Mouse (Mus musculus) heart, embryonic 16.5 days (tissue): ENCODE data around the gene Gm12184. TPM values are rescaled to one million over a fixed set of nuclear protein-coding genes. Genes with fewer than 3 reads are reported as not detected.

Source experiments
- ATAC-seq: fragments of 200-750 bp; cut with Nextera tagmentation; replicated peaks from 2 replicates; pipeline ENCODE4 v1.8.0; 2017; ENCODE audit warnings: moderate number of reproducible peaks; ENCODE audit not compliant: insufficient read depth, low FRiP score; ENCODE audit errors: extremely low read depth
- H3K27ac ChIP-seq: fragments of 300-500 bp; sonication (generic); 2 replicates; pipeline ENCODE4 v1.5.1; 2014; ENCODE audit warnings: mild to moderate bottlenecking, low read length, control low read depth, moderate library complexity
- H3K27me3 ChIP-seq: fragments of 300-500 bp; sonication (generic); 2 replicates; pipeline ENCODE4 v1.6.1; 2014; ENCODE audit warnings: low read length, mixed read lengths; ENCODE audit not compliant: control insufficient read depth, insufficient read depth
- H3K36me3 ChIP-seq: fragments of 300-500 bp; sonication (generic); 2 replicates; pipeline ENCODE4 v1.6.1; 2014; ENCODE audit not compliant: control insufficient read depth, insufficient read depth
- H3K4me1 ChIP-seq: fragments of 300-500 bp; sonication (generic); 2 replicates; pipeline ENCODE4 v1.6.1; 2014; ENCODE audit warnings: low read length, mixed read lengths; ENCODE audit not compliant: control insufficient read depth, insufficient read depth
- H3K4me2 ChIP-seq: fragments of 300-500 bp; sonication (generic); 2 replicates; pipeline ENCODE4 v1.6.1; 2014; ENCODE audit warnings: low read depth, mild to moderate bottlenecking, control low read depth, low read length
- H3K4me3 ChIP-seq: fragments of 300-500 bp; sonication (generic); 2 replicates; pipeline ENCODE4 v1.5.1; 2014; ENCODE audit warnings: mild to moderate bottlenecking, control low read depth, low read length
- H3K9ac ChIP-seq: fragments of 300-500 bp; sonication (generic); 2 replicates; pipeline ENCODE4 v1.6.1; 2014; ENCODE audit warnings: low read length, control low read depth
- H3K9me3 ChIP-seq: fragments of 300-500 bp; sonication (generic); replicated peaks from 2 replicates; pipeline ENCODE4 v1.6.1; 2016; ENCODE audit warnings: low read length; ENCODE audit not compliant: control insufficient read depth
- WGBS: fragments of 180-500 bp; shearing (Covaris S2); extraction: QIAGEN DNeasy Blood & Tissue Kit; methylation state at CpG from one replicate; pipeline ENCODE4 v1.1.7; 2014; 5-methylcytosine and 5-hydroxymethylcytosine counted together
- polyA plus RNA-seq: library from polyadenylated mRNA; unstranded; fragments of >200 nt; fragmentation: Nextera tagmentation; extraction: Ambion mirVana; gene quantifications from 2 replicates; pipeline ENCODE4 v1.2.1, GENCODE M21; 2015

Gene Gm12184
- polyA plus RNA-seq, 1 experiment from 2014 or later, result 0.66 TPM

- H3K9ac ChIP-seq, result no peak overlapping the region
These were observed 6.7 kb downstream of the Gm12184 start for GRCm38 (mm10) chr11:48819614-48820307.

GRCm38 (mm10) chr11:48818346-48818745 lies 8.1 kb downstream of the Gm12184 start:
- peak overlapping the region; percentile 84 for H3K9ac ChIP-seq
- peak overlapping the region; percentile 98 for H3K27ac ChIP-seq
- H3K27me3 ChIP-seq, result no peaks in the 10 kb centered on the region
- under 1% methylated on average over 16 of the region's 16 CpGs for WGBS
- peak overlapping the region; percentile 85 for H3K4me3 ChIP-seq
- H3K36me3 ChIP-seq, result peaks cover 1% of the 10 kb centered on the region; the same call in 1 of the 2 replicates
- H3K4me1 ChIP-seq, result peaks cover 17% of the 10 kb centered on the region
- H3K9me3 ChIP-seq, result no peaks in the 10 kb centered on the region
- no peak for ATAC-seq
- peak overlapping the region; percentile 89 for H3K4me2 ChIP-seq

More at GRCm38 (mm10) chr11:48819614-48820307, 6.7 kb downstream of the Gm12184 start:
- no peaks in the 10 kb centered on the region for H3K27me3 ChIP-seq
- H3K36me3 ChIP-seq, result no peaks in the 10 kb centered on the region
- no peaks in the 10 kb centered on the region for H3K9me3 ChIP-seq
- H3K4me1 ChIP-seq, result peaks cover 16% of the 10 kb centered on the region
- peak overlapping the region; percentile 44; the same call in 1 of the 2 replicates for H3K27ac ChIP-seq
- no peak overlapping the region for H3K4me3 ChIP-seq
- no peak for ATAC-seq
- 63% methylated on average over 7 of the region's 7 CpGs for WGBS
- H3K4me2 ChIP-seq, result no peak overlapping the region

- Histone ChIP-seq H3K4me2 (peak overlapping the region; percentile 89), H3K27ac (peak overlapping the region; percentile 98), H3K9me3 (no peaks in the 10 kb centered on the region), H3K4me3 (peak overlapping the region; percentile 85), H3K36me3 (peaks cover 6% of the 10 kb centered on the region; the same call in 1 of the 2 replicates), H3K9ac (peak overlapping the region; percentile 84), H3K4me1 (peaks cover 17% of the 10 kb centered on the region), H3K27me3 (no peaks in the 10 kb centered on the region)
- no peak for ATAC-seq
- WGBS, result 3% methylated on average over 9 of the region's 9 CpGs
These were observed 8.7 kb downstream of the Gm12184 start for GRCm38 (mm10) chr11:48817794-48818193.

- Histone ChIP-seq H3K27ac (peak within 1 kb of the TSS; percentile 98), H3K9me3 (no peaks in the 10 kb centered on the region), H3K36me3 (peaks cover 14% of the 10 kb centered on the region), H3K27me3 (no peaks in the 10 kb centered on the region), H3K4me1 (peaks cover 17% of the 10 kb centered on the region), H3K4me2 (peak within 1 kb of the TSS; percentile 97), H3K9ac (peak within 1 kb of the TSS; percentile 84), H3K4me3 (peak within 1 kb of the TSS; percentile 85)
- peak; percentile 95 for ATAC-seq
- under 1% methylated on average over 77 of the region's 77 CpGs for WGBS
These were observed 9.4 kb downstream of the Gm12184 start, which contains the start of gene Trim41 for GRCm38 (mm10) chr11:48816800-48817665. Trim41 (minus strand) TSS chr11:48817353.

GRCm38 (mm10) chr11:48816281-48816781 lies 10.1 kb downstream of the Gm12184 start:
- H3K27me3 ChIP-seq, result no peaks in the 10 kb centered on the region
- peaks cover 21% of the 10 kb centered on the region for H3K36me3 ChIP-seq
- H3K4me1 ChIP-seq, result peaks cover 17% of the 10 kb centered on the region
- WGBS, result 3% methylated on average over 19 of the region's 23 CpGs
- H3K4me3 ChIP-seq, result peak overlapping the region; percentile 85
- H3K4me2 ChIP-seq, result peak overlapping the region; percentile 97
- H3K27ac ChIP-seq, result peak overlapping the region; percentile 83
- no peaks in the 10 kb centered on the region for H3K9me3 ChIP-seq
- H3K9ac ChIP-seq, result peak overlapping the region; percentile 84
- peak; percentile 10 for ATAC-seq

GRCm38 (mm10) chr11:48815851-48816250 lies 10.6 kb downstream of the Gm12184 start:
- 68% methylated on average over 16 of the region's 16 CpGs for WGBS
- H3K36me3 ChIP-seq, result peaks cover 24% of the 10 kb centered on the region
- peak overlapping the region; percentile 85 for H3K4me3 ChIP-seq
- H3K4me2 ChIP-seq, result peak overlapping the region; percentile 97
- peak overlapping the region; percentile 84 for H3K9ac ChIP-seq
- ATAC-seq, result no peak
- H3K4me1 ChIP-seq, result peaks cover 17% of the 10 kb centered on the region
- no peaks in the 10 kb centered on the region for H3K9me3 ChIP-seq
- H3K27ac ChIP-seq, result no peak overlapping the region
- no peaks in the 10 kb centered on the region for H3K27me3 ChIP-seq

GRCm38 (mm10) chr11:48813782-48814181 lies 12.7 kb downstream of the Gm12184 start:
- Histone ChIP-seq H3K4me3 (no peak overlapping the region), H3K36me3 (peaks cover 41% of the 10 kb centered on the region), H3K9me3 (no peaks in the 10 kb centered on the region), H3K27me3 (no peaks in the 10 kb centered on the region), H3K9ac (no peak overlapping the region), H3K4me2 (no peak overlapping the region), H3K27ac (no peak overlapping the region), H3K4me1 (peaks cover 17% of the 10 kb centered on the region)
- ATAC-seq, result no peak

- Histone ChIP-seq H3K4me3 (no peak overlapping the region), H3K36me3 (peaks cover 71% of the 10 kb centered on the region), H3K9me3 (no peaks in the 10 kb centered on the region), H3K27me3 (no peaks in the 10 kb centered on the region), H3K27ac (no peak overlapping the region), H3K9ac (no peak overlapping the region), H3K4me1 (peaks cover 5% of the 10 kb centered on the region), H3K4me2 (no peak overlapping the region)
- ATAC-seq, result no peak
- WGBS, result 70% methylated on average over 2 of the region's 2 CpGs
These were observed 16.3 kb downstream of the Gm12184 start for GRCm38 (mm10) chr11:48810142-48810541.
